Mouse (Mus musculus) embryonic facial prominence, embryonic 10.5 days (tissue): ENCODE data around the gene Acot12. TPM values are rescaled to one million over a fixed set of nuclear protein-coding genes. Genes with fewer than 3 reads are reported as not detected.

Source experiments
- DNase-seq: peaks from one replicate; pipeline ENCODE4 v3.0.0-alpha.2; 2017; ENCODE audit warnings: low spot score
- H3K27ac ChIP-seq: fragments of 300-500 bp; sonication (generic); replicated peaks from 2 replicates; pipeline ENCODE4 v1.5.1; 2016; ENCODE audit warnings: mild to moderate bottlenecking
- H3K27me3 ChIP-seq: fragments of 300-500 bp; sonication (generic); replicated peaks from 2 replicates; pipeline ENCODE4 v1.6.1; 2016; ENCODE audit warnings: low read depth, mild to moderate bottlenecking; ENCODE audit not compliant: poor library complexity, severe bottlenecking
- H3K36me3 ChIP-seq: fragments of 300-500 bp; sonication (generic); replicated peaks from 2 replicates; pipeline ENCODE4 v1.6.1; 2016; ENCODE audit warnings: mild to moderate bottlenecking, moderate library complexity
- H3K4me1 ChIP-seq: fragments of 300-500 bp; sonication (generic); 2 replicates; pipeline ENCODE4 v1.6.1; 2016
- H3K4me3 ChIP-seq: fragments of 300-500 bp; sonication (generic); 2 replicates; pipeline ENCODE4 v1.5.1; 2016; ENCODE audit warnings: mild to moderate bottlenecking, moderate library complexity
- H3K9me3 ChIP-seq: fragments of 300-500 bp; sonication (generic); 2 replicates; pipeline ENCODE4 v1.6.1; 2016; ENCODE audit warnings: mild to moderate bottlenecking
- WGBS: fragments of 180-500 bp; shearing (Covaris S2); methylation state at CpG from one replicate; pipeline ENCODE4 v1.1.7; 2016; 5-methylcytosine and 5-hydroxymethylcytosine counted together
- polyA plus RNA-seq: library from polyadenylated mRNA; unstranded; fragments of >200 nt; fragmentation: Nextera tagmentation; extraction: Ambion mirVana; gene quantifications from 2 replicates; pipeline ENCODE4 v1.2.1, GENCODE M21; 2016

Gene Acot12
- not detected in 2 replicates for polyA plus RNA-seq

GRCm38 (mm10) chr13:91741280-91742047, at the start of gene Acot12:
Acot12 (plus strand) TSS chr13:91741512.
- H3K9me3 ChIP-seq = no peaks in the 10 kb centered on the region
- H3K27me3 ChIP-seq = peaks cover 36% of the 10 kb centered on the region
- H3K27ac ChIP-seq = peak within 1 kb of the TSS; percentile 67; the same call in 1 of the 2 replicates
- no peaks in the 10 kb centered on the region for H3K36me3 ChIP-seq
- WGBS = 8% methylated on average over 45 of the region's 45 CpGs
- DNase-seq = peak; percentile 57
- H3K4me3 ChIP-seq = peak within 1 kb of the TSS; percentile 60
- H3K4me1 ChIP-seq = peaks cover 11% of the 10 kb centered on the region

GRCm38 (mm10) chr13:91693615-91694014, 47.7 kb upstream of the Acot12 start:
- Histone ChIP-seq H3K36me3 (peaks cover 15% of the 10 kb centered on the region), H3K9me3 (no peaks in the 10 kb centered on the region), H3K27ac (no peak overlapping the region), H3K4me3 (no peak overlapping the region), H3K4me1 (peaks cover 12% of the 10 kb centered on the region; the same call in 1 of the 2 replicates), H3K27me3 (no peaks in the 10 kb centered on the region)
- DNase-seq = no peak
- 62% methylated on average over 7 of the region's 7 CpGs for WGBS

- H3K27me3 ChIP-seq = no peaks in the 10 kb centered on the region
- no peak for DNase-seq
- peaks cover 6% of the 10 kb centered on the region; the same call in 1 of the 2 replicates for H3K4me1 ChIP-seq
- no peaks in the 10 kb centered on the region for H3K9me3 ChIP-seq
- H3K27ac ChIP-seq = no peak overlapping the region
- 89% methylated on average over 2 of the region's 2 CpGs for WGBS
- H3K36me3 ChIP-seq = peaks cover 14% of the 10 kb centered on the region
- no peak overlapping the region for H3K4me3 ChIP-seq
Measured at GRCm38 (mm10) chr13:91695406-91695805, 45.9 kb upstream of the Acot12 start.

GRCm38 (mm10) chr13:91696109-91696645, 45.1 kb upstream of the Acot12 start:
- peaks cover 6% of the 10 kb centered on the region; the same call in 1 of the 2 replicates for H3K4me1 ChIP-seq
- no peak overlapping the region for H3K27ac ChIP-seq
- peaks cover 13% of the 10 kb centered on the region for H3K36me3 ChIP-seq
- DNase-seq = no peak
- H3K4me3 ChIP-seq = no peak overlapping the region
- no peaks in the 10 kb centered on the region for H3K9me3 ChIP-seq
- 86% methylated on average over 2 of the region's 2 CpGs for WGBS
- H3K27me3 ChIP-seq = no peaks in the 10 kb centered on the region

GRCm38 (mm10) chr13:91697011-91697410, 44.3 kb upstream of the Acot12 start:
- Histone ChIP-seq H3K4me3 (no peak overlapping the region), H3K9me3 (no peaks in the 10 kb centered on the region), H3K36me3 (peaks cover 15% of the 10 kb centered on the region), H3K27ac (0 out of 2 replicates have a peak overlapping the region, but pooled peaks have one; percentile 35), H3K4me1 (peaks cover 6% of the 10 kb centered on the region; the same call in 1 of the 2 replicates), H3K27me3 (no peaks in the 10 kb centered on the region)
- WGBS = 29% methylated on average over 3 of the region's 3 CpGs
- DNase-seq = peak; percentile 36

- H3K4me3 ChIP-seq = no peak overlapping the region
- no peaks in the 10 kb centered on the region for H3K9me3 ChIP-seq
- peaks cover 23% of the 10 kb centered on the region for H3K36me3 ChIP-seq
- DNase-seq = no peak
- no peaks in the 10 kb centered on the region for H3K4me1 ChIP-seq
- 74% methylated on average over 6 of the region's 6 CpGs for WGBS
- no peak overlapping the region for H3K27ac ChIP-seq
- H3K27me3 ChIP-seq = no peaks in the 10 kb centered on the region
Measured at GRCm38 (mm10) chr13:91702337-91702736, 39.0 kb upstream of the Acot12 start.

GRCm38 (mm10) chr13:91719487-91719886, 21.8 kb upstream of the Acot12 start:
- Histone ChIP-seq H3K9me3 (no peaks in the 10 kb centered on the region), H3K4me3 (no peak overlapping the region), H3K27me3 (no peaks in the 10 kb centered on the region), H3K36me3 (no peaks in the 10 kb centered on the region), H3K4me1 (no peaks in the 10 kb centered on the region), H3K27ac (no peak overlapping the region)
- WGBS = 95% methylated on average over 6 of the region's 6 CpGs
- no peak for DNase-seq

- Histone ChIP-seq H3K4me1 (no peaks in the 10 kb centered on the region), H3K27me3 (no peaks in the 10 kb centered on the region), H3K27ac (no peak overlapping the region), H3K9me3 (no peaks in the 10 kb centered on the region), H3K36me3 (no peaks in the 10 kb centered on the region), H3K4me3 (no peak overlapping the region)
- WGBS = 63% methylated on average over 8 of the region's 8 CpGs
- no peak for DNase-seq
Measured at GRCm38 (mm10) chr13:91723108-91723735, 18.1 kb upstream of the Acot12 start.

- no peak for DNase-seq
- Histone ChIP-seq H3K27me3 (no peaks in the 10 kb centered on the region), H3K9me3 (no peaks in the 10 kb centered on the region), H3K27ac (no peak overlapping the region), H3K4me1 (no peaks in the 10 kb centered on the region), H3K36me3 (no peaks in the 10 kb centered on the region), H3K4me3 (no peak overlapping the region)
- WGBS = 84% methylated on average over 7 of the region's 7 CpGs
Measured at GRCm38 (mm10) chr13:91723736-91724119, 17.6 kb upstream of the Acot12 start.

- H3K4me3 ChIP-seq = no peak overlapping the region
- H3K4me1 ChIP-seq = no peaks in the 10 kb centered on the region
- H3K9me3 ChIP-seq = no peaks in the 10 kb centered on the region
- no peak overlapping the region for H3K27ac ChIP-seq
- DNase-seq = no peak
- no peaks in the 10 kb centered on the region for H3K36me3 ChIP-seq
- no peaks in the 10 kb centered on the region for H3K27me3 ChIP-seq
- WGBS = 89% methylated on average over 3 of the region's 3 CpGs
Measured at GRCm38 (mm10) chr13:91724211-91724610, 17.1 kb upstream of the Acot12 start.

GRCm38 (mm10) chr13:91725130-91725529, 16.2 kb upstream of the Acot12 start:
- DNase-seq = no peak
- no peak overlapping the region for H3K27ac ChIP-seq
- 71% methylated on average over 3 of the region's 3 CpGs for WGBS
- H3K4me1 ChIP-seq = no peaks in the 10 kb centered on the region
- no peaks in the 10 kb centered on the region for H3K27me3 ChIP-seq
- no peaks in the 10 kb centered on the region for H3K36me3 ChIP-seq
- H3K4me3 ChIP-seq = no peak overlapping the region
- no peaks in the 10 kb centered on the region for H3K9me3 ChIP-seq

GRCm38 (mm10) chr13:91727899-91728298, 13.4 kb upstream of the Acot12 start:
- Histone ChIP-seq H3K4me3 (no peak overlapping the region), H3K36me3 (no peaks in the 10 kb centered on the region), H3K4me1 (no peaks in the 10 kb centered on the region), H3K27me3 (no peaks in the 10 kb centered on the region), H3K9me3 (no peaks in the 10 kb centered on the region), H3K27ac (no peak overlapping the region)
- DNase-seq = no peak

- Histone ChIP-seq H3K36me3 (no peaks in the 10 kb centered on the region), H3K27me3 (peaks cover 24% of the 10 kb centered on the region), H3K4me1 (peaks cover 11% of the 10 kb centered on the region), H3K27ac (no peak overlapping the region), H3K4me3 (no peak overlapping the region), H3K9me3 (no peaks in the 10 kb centered on the region)
- 93% methylated on average over 1 of the region's 1 CpGs for WGBS
- no peak for DNase-seq
Measured at GRCm38 (mm10) chr13:91737191-91737590, 4.1 kb upstream of the Acot12 start.
